Mouse (Mus musculus): ENCODE data around the gene Pold4. TPM values are rescaled to one million over a fixed set of nuclear protein-coding genes. Genes with fewer than 3 reads are reported as not detected.

Pold4 gene
- polyA plus RNA-seq, 1 experiment from 2014 or later: 8.8 TPM

DNA sequence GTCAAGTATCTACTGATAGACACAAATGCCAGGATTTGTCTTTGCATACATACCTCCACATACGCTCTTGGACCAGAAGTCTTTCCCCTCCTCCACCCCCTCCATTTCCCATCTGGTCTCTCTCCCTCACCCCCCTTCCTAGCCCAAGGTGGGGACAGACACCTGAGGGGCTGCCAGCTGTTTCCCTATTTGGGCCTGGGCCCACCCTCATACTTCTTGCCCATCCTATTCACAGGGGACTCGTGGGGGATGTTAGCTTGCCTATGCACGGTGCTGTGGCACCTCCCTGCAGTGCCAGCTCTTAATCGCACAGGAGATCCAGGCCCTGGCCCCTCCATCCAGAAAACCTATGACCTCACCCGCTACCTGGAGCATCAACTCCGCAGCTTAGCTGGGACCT, 11.8 kb upstream of the Pold4 start:
- ATAC-seq (replicated peaks; ENCODE audit: low FRiP score) (no peak), DNase-seq (ENCODE audit: low spot score) (no peak)
- 88% methylated on average over 6 of the region's 6 CpGs for WGBS
- Histone ChIP-seq H3K36me3 (ENCODE audit: control insufficient read depth, insufficient read depth, low read length) (no peaks in the 10 kb centered on the region), H3K4me1 (replicated peaks; ENCODE audit: control insufficient read depth, insufficient read depth, low read length) (peaks cover 6% of the 10 kb centered on the region), H3K27me3 (ENCODE audit: control insufficient read depth, insufficient read depth, low read length) (peaks cover 11% of the 10 kb centered on the region), H3K4me3 (ENCODE audit: low read depth, low read length) (no peak overlapping the region), H3K4me2 (ENCODE audit: low read depth, low read length, severe bottlenecking) (no peak overlapping the region), H3K9ac (ENCODE audit: low read length) (no peak overlapping the region), H3K27ac (ENCODE audit: low read depth, low read length) (no peak overlapping the region), H3K9me3 (ENCODE audit: control insufficient read depth, low read length) (no peaks in the 10 kb centered on the region)

DNA sequence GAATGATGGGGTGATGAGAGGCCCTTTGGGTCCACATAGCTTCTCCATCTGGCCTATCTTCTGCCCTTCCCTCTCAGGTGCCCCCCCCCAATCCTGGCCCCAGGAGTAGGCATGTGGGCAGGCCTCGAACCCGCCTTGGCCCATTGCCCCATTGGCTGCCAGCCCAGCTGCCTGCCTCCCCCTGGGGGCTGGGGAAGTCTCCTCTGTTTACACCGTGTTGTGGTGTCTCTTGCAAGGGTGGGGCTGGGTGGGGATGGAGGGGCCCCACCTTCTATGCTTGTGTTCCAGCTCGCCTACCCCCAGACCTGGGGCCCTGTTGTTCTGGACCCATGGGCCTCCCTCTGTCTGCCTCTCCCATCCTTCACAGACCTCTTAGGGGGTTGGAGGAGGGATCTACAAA, 11.3 kb upstream of the Pold4 start:
- DNase-seq (ENCODE audit: low spot score): no peak
- Histone ChIP-seq H3K4me2 (ENCODE audit: low read depth, low read length, severe bottlenecking) (no peak overlapping the region), H3K36me3 (ENCODE audit: control insufficient read depth, insufficient read depth, low read length) (no peaks in the 10 kb centered on the region), H3K27me3 (ENCODE audit: control insufficient read depth, insufficient read depth, low read length) (peaks cover 7% of the 10 kb centered on the region), H3K9ac (ENCODE audit: low read length) (no peak overlapping the region), H3K27ac (ENCODE audit: low read depth, low read length) (no peak overlapping the region), H3K9me3 (ENCODE audit: control insufficient read depth, low read length) (no peaks in the 10 kb centered on the region), H3K4me3 (ENCODE audit: low read depth, low read length) (no peak overlapping the region), H3K4me1 (replicated peaks; ENCODE audit: control insufficient read depth, insufficient read depth, low read length) (peaks cover 3% of the 10 kb centered on the region; the same call in 1 of the 2 replicates)
- ATAC-seq (replicated peaks; ENCODE audit: low FRiP score): no peak
- 70% methylated on average over 4 of the region's 4 CpGs for WGBS

DNA sequence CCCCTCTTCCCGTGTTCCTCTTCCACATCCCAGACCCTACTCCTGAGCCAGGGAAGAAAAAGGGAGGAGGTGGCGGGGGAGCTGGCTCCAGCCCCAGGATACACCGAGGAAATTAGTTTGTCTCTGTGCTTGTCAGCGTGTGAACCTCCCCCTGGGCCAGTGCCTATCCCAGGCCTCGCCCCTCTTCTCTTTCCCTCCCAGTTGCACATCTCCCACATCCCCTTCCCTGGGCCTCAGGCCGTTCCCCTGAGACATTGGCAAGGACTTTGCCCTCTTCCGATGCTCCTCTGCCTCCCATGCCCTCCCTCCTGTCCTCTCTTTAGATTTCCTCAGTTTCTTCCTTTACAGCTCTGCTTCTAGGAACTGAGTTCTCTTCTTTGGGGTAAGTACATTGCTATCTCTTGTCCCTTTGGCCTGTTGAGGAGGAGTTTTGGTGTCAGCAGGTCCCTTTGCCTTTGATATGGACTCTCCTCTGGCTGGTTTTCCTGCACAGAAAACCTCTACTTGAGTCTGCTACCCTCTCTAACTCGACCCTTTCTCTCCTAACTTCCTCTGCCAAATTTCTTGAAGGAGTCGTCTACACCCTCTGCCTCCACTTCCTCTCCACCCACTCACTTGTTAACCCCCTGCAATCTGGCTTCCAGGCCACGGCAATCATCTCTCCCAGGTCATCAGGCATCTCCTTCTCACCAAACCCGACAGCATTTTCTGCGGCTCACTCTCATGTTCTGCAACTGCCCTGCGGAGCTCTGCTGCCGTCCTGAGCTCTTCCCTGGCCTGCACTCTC, 10.5 kb upstream of the Pold4 start:
- Histone ChIP-seq H3K27ac (ENCODE audit: low read depth, low read length) (no peak overlapping the region), H3K27me3 (ENCODE audit: control insufficient read depth, insufficient read depth, low read length) (peaks cover 3% of the 10 kb centered on the region), H3K4me2 (ENCODE audit: low read depth, low read length, severe bottlenecking) (no peak overlapping the region), H3K9me3 (ENCODE audit: control insufficient read depth, low read length) (no peaks in the 10 kb centered on the region), H3K9ac (ENCODE audit: low read length) (no peak overlapping the region), H3K36me3 (ENCODE audit: control insufficient read depth, insufficient read depth, low read length) (no peaks in the 10 kb centered on the region), H3K4me1 (replicated peaks; ENCODE audit: control insufficient read depth, insufficient read depth, low read length) (peaks cover 3% of the 10 kb centered on the region; the same call in 1 of the 2 replicates), H3K4me3 (ENCODE audit: low read depth, low read length) (no peak overlapping the region)
- WGBS: 66% methylated on average over 14 of the region's 14 CpGs
- DNase-seq (ENCODE audit: low spot score) (no peak), ATAC-seq (replicated peaks; ENCODE audit: low FRiP score) (no peak)

GRCm38 (mm10) chr19:4222165-4222564, 9.5 kb upstream of the Pold4 start:
- no peak overlapping the region for H3K4me3 ChIP-seq (ENCODE audit: low read depth, low read length)
- H3K4me2 ChIP-seq (ENCODE audit: low read depth, low read length, severe bottlenecking): no peak overlapping the region
- H3K9ac ChIP-seq (ENCODE audit: low read length): no peak overlapping the region
- no peak overlapping the region for H3K27ac ChIP-seq (ENCODE audit: low read depth, low read length)
- H3K36me3 ChIP-seq (ENCODE audit: control insufficient read depth, insufficient read depth, low read length): no peaks in the 10 kb centered on the region
- H3K9me3 ChIP-seq (ENCODE audit: control insufficient read depth, low read length): no peaks in the 10 kb centered on the region
- WGBS: 86% methylated on average over 11 of the region's 11 CpGs
- no peak for DNase-seq (ENCODE audit: low spot score)
- no peak for ATAC-seq (replicated peaks; ENCODE audit: low FRiP score)
- no peaks in the 10 kb centered on the region for H3K27me3 ChIP-seq (ENCODE audit: control insufficient read depth, insufficient read depth, low read length)
- peaks cover under 1% of the 10 kb centered on the region; the same call in 1 of the 2 replicates for H3K4me1 ChIP-seq (replicated peaks; ENCODE audit: control insufficient read depth, insufficient read depth, low read length)

- ATAC-seq (replicated peaks; ENCODE audit: low FRiP score) (no peak), DNase-seq (ENCODE audit: low spot score) (no peak)
- no peaks in the 10 kb centered on the region for H3K4me1 ChIP-seq (replicated peaks; ENCODE audit: control insufficient read depth, insufficient read depth, low read length)
- no peak overlapping the region for H3K27ac ChIP-seq (ENCODE audit: low read depth, low read length)
- WGBS: 90% methylated on average over 7 of the region's 7 CpGs
- H3K27me3 ChIP-seq (ENCODE audit: control insufficient read depth, insufficient read depth, low read length): no peaks in the 10 kb centered on the region
- no peaks in the 10 kb centered on the region for H3K9me3 ChIP-seq (ENCODE audit: control insufficient read depth, low read length)
- no peak overlapping the region for H3K4me2 ChIP-seq (ENCODE audit: low read depth, low read length, severe bottlenecking)
- no peak overlapping the region for H3K4me3 ChIP-seq (ENCODE audit: low read depth, low read length)
- no peaks in the 10 kb centered on the region for H3K36me3 ChIP-seq (ENCODE audit: control insufficient read depth, insufficient read depth, low read length)
- H3K9ac ChIP-seq (ENCODE audit: low read length): no peak overlapping the region
Observed at GRCm38 (mm10) chr19:4226779-4227178, 4.9 kb upstream of the Pold4 start.

DNA sequence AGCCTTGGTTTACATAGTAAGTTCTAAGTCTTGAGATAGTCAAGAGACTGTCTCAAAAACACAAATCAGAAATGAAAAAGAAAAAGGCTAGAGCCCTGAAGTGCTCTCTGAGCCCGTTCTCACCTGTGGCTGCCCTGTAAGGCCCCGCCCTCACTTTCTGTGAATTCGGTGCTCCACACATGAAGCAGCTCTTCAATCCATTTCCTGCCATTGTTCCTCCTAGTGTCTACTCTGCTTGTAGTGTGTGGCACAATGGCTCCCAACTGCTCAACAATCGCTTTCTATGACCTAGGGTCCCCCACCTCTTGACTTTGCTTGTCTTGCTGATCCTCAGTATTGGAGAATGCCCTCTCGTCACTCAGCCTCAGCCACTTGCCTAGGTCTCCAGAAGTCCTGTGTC, 4.3 kb upstream of the Pold4 start:
- no peaks in the 10 kb centered on the region for H3K36me3 ChIP-seq (ENCODE audit: control insufficient read depth, insufficient read depth, low read length)
- no peaks in the 10 kb centered on the region for H3K9me3 ChIP-seq (ENCODE audit: control insufficient read depth, low read length)
- no peaks in the 10 kb centered on the region for H3K27me3 ChIP-seq (ENCODE audit: control insufficient read depth, insufficient read depth, low read length)
- H3K27ac ChIP-seq (ENCODE audit: low read depth, low read length): no peak overlapping the region
- no peak overlapping the region for H3K4me3 ChIP-seq (ENCODE audit: low read depth, low read length)
- 69% methylated on average over 5 of the region's 5 CpGs for WGBS
- no peaks in the 10 kb centered on the region; the same call in 1 of the 2 replicates for H3K4me1 ChIP-seq (replicated peaks; ENCODE audit: control insufficient read depth, insufficient read depth, low read length)
- H3K4me2 ChIP-seq (ENCODE audit: low read depth, low read length, severe bottlenecking): no peak overlapping the region
- DNase-seq (ENCODE audit: low spot score) (no peak), ATAC-seq (replicated peaks; ENCODE audit: low FRiP score) (no peak)
- no peak overlapping the region for H3K9ac ChIP-seq (ENCODE audit: low read length)

DNA sequence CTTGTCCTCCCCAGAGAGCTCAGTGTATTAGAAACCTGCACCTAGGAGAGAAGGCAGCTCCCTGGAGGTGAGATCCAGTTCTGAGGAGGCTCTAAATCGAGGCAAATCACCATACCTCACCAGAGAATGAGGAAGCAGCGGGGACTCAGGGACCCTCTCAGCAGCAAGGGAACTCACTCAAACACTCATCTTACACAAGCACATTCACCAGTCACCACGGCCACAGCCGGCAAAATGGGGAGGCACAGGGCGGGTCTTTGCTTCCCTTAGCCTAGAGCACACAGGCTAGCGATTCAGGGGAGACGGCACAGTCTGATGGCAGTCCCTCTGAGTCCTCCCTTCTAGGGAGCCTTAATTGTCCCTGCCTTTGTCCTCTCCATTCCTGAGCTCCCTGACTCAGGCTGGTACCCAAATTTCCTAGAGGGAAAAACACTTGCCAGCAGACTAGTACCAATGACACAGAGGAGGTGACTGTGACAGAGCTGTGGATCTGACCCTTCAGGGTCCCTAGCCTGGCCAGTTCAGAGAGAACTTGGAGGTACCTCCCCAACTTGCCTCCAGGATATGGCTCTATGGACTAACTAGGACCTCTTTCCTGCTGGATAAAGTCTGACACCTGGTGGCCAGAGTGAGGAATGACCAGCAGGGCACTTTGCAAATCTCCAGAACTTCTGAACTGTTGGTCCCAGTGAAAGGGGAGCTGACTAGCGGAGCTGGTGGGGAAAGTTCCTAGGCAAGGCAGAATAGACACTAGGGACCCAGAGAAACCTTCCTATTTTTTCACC, 3.6 kb upstream of the Pold4 start:
- H3K4me3 ChIP-seq (ENCODE audit: low read depth, low read length): no peak overlapping the region
- H3K4me1 ChIP-seq (replicated peaks; ENCODE audit: control insufficient read depth, insufficient read depth, low read length): no peaks in the 10 kb centered on the region; the same call in 1 of the 2 replicates
- H3K9ac ChIP-seq (ENCODE audit: low read length): no peak overlapping the region
- DNase-seq (ENCODE audit: low spot score) (peak; percentile 85), ATAC-seq (replicated peaks; ENCODE audit: low FRiP score) (peak; percentile 55; the same call in 1 of the 2 replicates)
- no peaks in the 10 kb centered on the region for H3K9me3 ChIP-seq (ENCODE audit: control insufficient read depth, low read length)
- 26% methylated on average over 8 of the region's 8 CpGs for WGBS
- no peak overlapping the region for H3K4me2 ChIP-seq (ENCODE audit: low read depth, low read length, severe bottlenecking)
- H3K36me3 ChIP-seq (ENCODE audit: control insufficient read depth, insufficient read depth, low read length): no peaks in the 10 kb centered on the region
- H3K27ac ChIP-seq (ENCODE audit: low read depth, low read length): no peak overlapping the region
- H3K27me3 ChIP-seq (ENCODE audit: control insufficient read depth, insufficient read depth, low read length): no peaks in the 10 kb centered on the region

- DNase-seq (ENCODE audit: low spot score): no peak
- 79% methylated on average over 4 of the region's 4 CpGs for WGBS
Observed at GRCm38 (mm10) chr19:4228891-4229290, 2.8 kb upstream of the Pold4 start.

More at GRCm38 (mm10) chr19:4228891-4229290, 2.8 kb upstream of the Pold4 start:
- Histone ChIP-seq H3K36me3 (ENCODE audit: control insufficient read depth, insufficient read depth, low read length) (no peaks in the 10 kb centered on the region), H3K9me3 (ENCODE audit: control insufficient read depth, low read length) (no peaks in the 10 kb centered on the region), H3K9ac (ENCODE audit: low read length) (no peak overlapping the region), H3K4me1 (replicated peaks; ENCODE audit: control insufficient read depth, insufficient read depth, low read length) (no peaks in the 10 kb centered on the region; the same call in 1 of the 2 replicates), H3K27ac (ENCODE audit: low read depth, low read length) (no peak overlapping the region), H3K4me2 (ENCODE audit: low read depth, low read length, severe bottlenecking) (no peak overlapping the region), H3K4me3 (ENCODE audit: low read depth, low read length) (no peak overlapping the region), H3K27me3 (ENCODE audit: control insufficient read depth, insufficient read depth, low read length) (no peaks in the 10 kb centered on the region)
- ATAC-seq (replicated peaks; ENCODE audit: low FRiP score): no peak

Measured in forebrain, embryonic 11.5 days (tissue).